ENCODE assay signal across 24 mouse cellular contexts in genomic region chr1:106273801-106274200, GRCm38 (mm10).
"Had no signal": no experiment of that assay in that cellular context is flagged by ENCODE, and none has a peak within 500 bp of the region (broad histone marks: within the 10 kb centered on the region; RNA-seq: fewer than 3 reads in every experiment).

No protein-coding gene starts in this region.

- H3K4me1 ChIP-seq: liver, embryonic 13.5 days had no signal

- DNase-seq: gastrocnemius, postnatal 14 days; gastrocnemius, postnatal 36 days; heart, adult 2 months; heart, postnatal 14 days; heart, postnatal 36 days; kidney, adult 11 months; kidney, adult 2 months; kidney, adult 9 months; kidney, postnatal 14 days; kidney, postnatal 36 days; layer of hippocampus, postnatal 36 days; left cerebral cortex, postnatal 4 days; liver, embryonic 13.5 days had no signal

- H3K36me3 ChIP-seq: heart, embryonic 13.5 days; heart, embryonic 15.5 days; hindbrain, embryonic 13.5 days; hindbrain, embryonic 15.5 days; kidney, embryonic 15.5 days; limb, embryonic 13.5 days; limb, embryonic 15.5 days; liver, embryonic 13.5 days had no signal

- H3K9ac ChIP-seq: heart, embryonic 13.5 days; heart, embryonic 15.5 days; hindbrain, embryonic 13.5 days; hindbrain, embryonic 15.5 days; limb, embryonic 13.5 days; limb, embryonic 15.5 days; liver, embryonic 13.5 days had no signal

- ATAC-seq: intestine, embryonic 16.5 days had no signal

- H3K27ac ChIP-seq: heart, embryonic 13.5 days; heart, embryonic 15.5 days; hindbrain, postnatal 0 days; limb, embryonic 13.5 days; limb, embryonic 15.5 days; liver, embryonic 13.5 days had no signal

- H3K27me3 ChIP-seq: heart, embryonic 13.5 days; heart, embryonic 15.5 days; hindbrain, embryonic 13.5 days; hindbrain, embryonic 15.5 days; kidney, embryonic 15.5 days; limb, embryonic 13.5 days; limb, embryonic 15.5 days; liver, embryonic 13.5 days had no signal

- H3K4me3 ChIP-seq: heart, embryonic 13.5 days; heart, embryonic 15.5 days; hindbrain, embryonic 13.5 days; hindbrain, embryonic 15.5 days; layer of hippocampus, adult 2 months; limb, embryonic 13.5 days; limb, embryonic 15.5 days; liver, embryonic 13.5 days had no signal

- H3K9me3 ChIP-seq: heart, embryonic 13.5 days; heart, embryonic 15.5 days; hindbrain, embryonic 13.5 days; hindbrain, embryonic 15.5 days; kidney, embryonic 15.5 days; limb, embryonic 13.5 days; limb, embryonic 15.5 days; liver, embryonic 13.5 days had no signal

- H3K4me2 ChIP-seq: heart, embryonic 11.5 days; heart, embryonic 13.5 days; heart, embryonic 15.5 days; limb, embryonic 13.5 days; limb, embryonic 15.5 days; liver, embryonic 13.5 days had no signal
